Mouse (Mus musculus) kidney, embryonic 14.5 days (tissue): ENCODE data around the gene Plb1. TPM values are rescaled to one million over a fixed set of nuclear protein-coding genes. Genes with fewer than 3 reads are reported as not detected.

Source experiments
- ATAC-seq: fragments of 200-750 bp; cut with Nextera tagmentation; 2 replicates; pipeline ENCODE4 v1.8.0; 2017; ENCODE audit warnings: moderate number of reproducible peaks, mild to moderate bottlenecking, moderate TSS enrichment, moderate library complexity; ENCODE audit not compliant: low FRiP score, low TSS enrichment
- H3K27ac ChIP-seq: fragments of 300-500 bp; sonication (generic); 2 replicates; pipeline ENCODE4 v1.5.1; 2014; ENCODE audit warnings: low read depth, mild to moderate bottlenecking, low read length, moderate library complexity, mixed read lengths
- H3K27me3 ChIP-seq: fragments of 300-500 bp; sonication (generic); 2 replicates; pipeline ENCODE4 v1.6.1; 2014; ENCODE audit warnings: mild to moderate bottlenecking, low read length; ENCODE audit not compliant: control insufficient read depth, insufficient read depth
- H3K36me3 ChIP-seq: fragments of 300-500 bp; sonication (generic); 2 replicates; pipeline ENCODE4 v1.6.1; 2014; ENCODE audit warnings: low read length, mixed read lengths; ENCODE audit not compliant: control insufficient read depth, insufficient read depth
- H3K4me1 ChIP-seq: fragments of 300-500 bp; sonication (generic); 2 replicates; pipeline ENCODE4 v1.6.1; 2014; ENCODE audit warnings: low read length, mixed read lengths; ENCODE audit not compliant: control insufficient read depth, insufficient read depth
- H3K4me2 ChIP-seq: fragments of 300-500 bp; sonication (generic); replicated peaks from 2 replicates; pipeline ENCODE4 v1.6.1; 2014; ENCODE audit warnings: low read depth, mild to moderate bottlenecking, low read length
- H3K4me3 ChIP-seq: fragments of 300-500 bp; sonication (generic); 2 replicates; pipeline ENCODE4 v1.5.1; 2014; ENCODE audit warnings: mild to moderate bottlenecking, low read length
- H3K9ac ChIP-seq: fragments of 300-500 bp; sonication (generic); 2 replicates; pipeline ENCODE4 v1.6.1; 2014; ENCODE audit warnings: low read depth, mild to moderate bottlenecking, low read length, moderate library complexity
- H3K9me3 ChIP-seq: fragments of 300-500 bp; sonication (generic); 2 replicates; pipeline ENCODE4 v1.6.1; 2016; ENCODE audit warnings: low read length; ENCODE audit not compliant: control insufficient read depth
- WGBS: fragments of 180-500 bp; shearing (Covaris S2); extraction: QIAGEN DNeasy Blood & Tissue Kit; methylation state at CpG from one replicate; pipeline ENCODE4 v1.1.7; 2014; 5-methylcytosine and 5-hydroxymethylcytosine counted together
- polyA plus RNA-seq: library from polyadenylated mRNA; unstranded; fragments of >200 nt; fragmentation: Nextera tagmentation; extraction: Ambion mirVana; gene quantifications from 2 replicates; pipeline ENCODE4 v1.2.1, GENCODE M21; 2014

The Plb1 gene
- polyA plus RNA-seq, 1 experiment from 2014 or later: not detected

- H3K9ac ChIP-seq: no peak overlapping the region
Measured at GRCm38 (mm10) chr5:32415554-32415953, 183.0 kb downstream of the Plb1 start.

More at GRCm38 (mm10) chr5:32415554-32415953, 183.0 kb downstream of the Plb1 start:
- Histone ChIP-seq H3K27me3 (no peaks in the 10 kb centered on the region), H3K4me1 (peaks cover 19% of the 10 kb centered on the region), H3K36me3 (no peaks in the 10 kb centered on the region), H3K4me3 (no peak overlapping the region), H3K27ac (no peak overlapping the region), H3K9me3 (no peaks in the 10 kb centered on the region), H3K4me2 (no peak overlapping the region)
- ATAC-seq: no peak
- 79% methylated on average over 6 of the region's 6 CpGs for WGBS

Other genes starting within 250 kb of the Plb1 start
- 7.0 and 7.1 TPM in 2 replicates for gene Fosl2, start 96.9 kb upstream of the Plb1 start, polyA plus RNA-seq
- gene Ppp1cb, start 226.1 kb downstream of the Plb1 start, polyA plus RNA-seq: 219 and 229 TPM in 2 replicates